In the genomic region with DNA sequence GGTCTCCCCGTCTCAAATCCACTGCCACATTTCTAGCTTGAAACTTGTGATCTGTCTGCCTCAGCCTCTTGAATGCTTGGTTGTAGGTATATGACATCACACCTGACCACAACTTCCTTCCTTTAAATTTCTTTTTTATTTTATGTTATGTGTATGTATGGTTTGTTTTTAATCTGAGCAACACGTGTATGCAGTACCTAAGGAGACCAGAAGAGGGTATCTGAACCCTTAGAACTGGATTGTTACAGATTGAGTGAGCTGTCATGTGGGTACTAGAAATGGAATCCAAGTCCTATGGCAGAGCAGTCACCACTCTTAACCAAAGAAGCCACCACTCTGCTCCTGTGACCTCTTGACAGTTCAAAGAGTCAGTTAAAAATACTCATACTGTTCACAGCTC, we compare ENCODE assay signal across 17 mouse cellular contexts.
DNase-seq lines count a peak whose midpoint lies in the region; ATAC-seq and TF ChIP-seq lines count a peak whose summit lies in the region.
"Had no signal": no experiment of that assay in that cellular context is flagged by ENCODE, and none has a peak within 500 bp of the region (broad histone marks: within the 10 kb centered on the region; RNA-seq: fewer than 3 reads in every experiment).

No protein-coding gene starts in this region.

- POLR2A ChIA-PET in Patski (lab: Charles Lee), result no interaction called here

- H3K27ac ChIP-seq in heart, adult 2 months, result no peak overlapping the region
- H3K27ac ChIP-seq in lung, embryonic 14.5 days (ENCODE audit: low read depth), result no peak overlapping the region
- no peak overlapping the region for H3K27ac ChIP-seq in forebrain, embryonic 13.5 days
- H3K27ac ChIP-seq: limb, embryonic 15.5 days; midbrain, embryonic 15.5 days had no signal

- no peak overlapping the region for H3K9ac ChIP-seq in heart, adult 2 months (ENCODE audit: low read depth, low read length)
- no peak overlapping the region for H3K9ac ChIP-seq in lung, embryonic 14.5 days
- no peak overlapping the region for H3K9ac ChIP-seq in forebrain, embryonic 13.5 days
- H3K9ac ChIP-seq: limb, embryonic 15.5 days; midbrain, embryonic 15.5 days had no signal

- no peak for TF ChIP-seq POLR2A in heart, adult 2 months (IDR thresholded peaks at IDR 0.05; ENCODE audit: insufficient read depth, low read depth, low read length)

- WGBS in heart, adult 2 months, result 70% methylated on average over 2 of the region's 2 CpGs
- 71% methylated on average over 2 of the region's 2 CpGs for WGBS in lung, embryonic 14.5 days
- WGBS in forebrain, embryonic 13.5 days, result 82% methylated on average over 2 of the region's 2 CpGs

- no peaks in the 10 kb centered on the region for H3K4me1 ChIP-seq in heart, adult 2 months (ENCODE audit: control insufficient read depth, insufficient read depth, low read length)
- H3K4me1 ChIP-seq in lung, embryonic 14.5 days (ENCODE audit: insufficient read depth), result no peaks in the 10 kb centered on the region
- H3K4me1 ChIP-seq in forebrain, embryonic 13.5 days, result no peaks in the 10 kb centered on the region
- H3K4me1 ChIP-seq: limb, embryonic 15.5 days; megakaryocyte, embryonic 14.5 days; midbrain, embryonic 15.5 days had no signal

- H3K79me2 ChIP-seq in heart, adult 2 months (replicated peaks; ENCODE audit: control insufficient read depth, insufficient read depth, low read length), result no peaks in the 10 kb centered on the region

- in situ Hi-C loops in Patski (cut with MboI; ENCODE audit: low pct_unique_long_range_greater_than_20kb), result no loop called here

- H3K36me3 ChIP-seq in heart, adult 2 months (ENCODE audit: control insufficient read depth, insufficient read depth, low read length), result no peaks in the 10 kb centered on the region
- H3K36me3 ChIP-seq in lung, embryonic 14.5 days (ENCODE audit: insufficient read depth), result no peaks in the 10 kb centered on the region
- no peaks in the 10 kb centered on the region for H3K36me3 ChIP-seq in forebrain, embryonic 13.5 days (ENCODE audit: poor library complexity, severe bottlenecking)
- H3K36me3 ChIP-seq: limb, embryonic 15.5 days; midbrain, embryonic 15.5 days had no signal

- H3K27me3 ChIP-seq in heart, adult 2 months (ENCODE audit: control insufficient read depth, insufficient read depth, low read length), result no peaks in the 10 kb centered on the region
- H3K27me3 ChIP-seq in lung, embryonic 14.5 days (ENCODE audit: insufficient read depth, low read length), result no peaks in the 10 kb centered on the region
- no peaks in the 10 kb centered on the region for H3K27me3 ChIP-seq in Patski
- no peaks in the 10 kb centered on the region for H3K27me3 ChIP-seq in forebrain, embryonic 13.5 days
- H3K27me3 ChIP-seq: limb, embryonic 15.5 days; megakaryocyte, embryonic 14.5 days; midbrain, embryonic 15.5 days had no signal

- TF ChIP-seq EP300 in heart, adult 2 months (IDR thresholded peaks at IDR 0.05; ENCODE audit: insufficient read depth, low read depth, low read length), result no peak

- CTCF ChIA-PET in Patski (lab: Charles Lee), result no interaction called here

- no peak for ATAC-seq in lung, embryonic 14.5 days (ENCODE audit: insufficient read depth)
- no peak for ATAC-seq in Patski
- no peak for ATAC-seq in forebrain, embryonic 13.5 days
- ATAC-seq: midbrain, embryonic 15.5 days had no signal

- TF ChIP-seq CTCF in heart, adult 2 months (IDR thresholded peaks at IDR 0.05), result no peak
- peak; percentile 27; the same call in 1 of the 2 replicates for TF ChIP-seq CTCF in lung, embryonic 14.5 days (IDR thresholded peaks at IDR 0.05; ENCODE audit: low read depth)
- TF ChIP-seq CTCF in Patski (IDR thresholded peaks at IDR 0.05), result peak; percentile 30

- peak; percentile 4 for DNase-seq in heart, adult 11 months
- DNase-seq in heart, adult 2 months, result no peak
- DNase-seq in lung, embryonic 14.5 days, result no peak
- DNase-seq in lung, postnatal 14 days, result no peak
- DNase-seq in Patski (ENCODE audit: low read depth, low spot score), result no peak
- peak; percentile 4 for DNase-seq in retina, postnatal 1 day
- no peak for DNase-seq in right cerebral cortex, adult 18-20 months
- DNase-seq: adrenal gland, adult 2 months; cerebellum, postnatal 10 days; gastrocnemius, postnatal 14 days; kidney, adult 9 months; right cerebral cortex, postnatal 4 days; thymus, postnatal 14 days had no signal

- H3K4me2 ChIP-seq in lung, embryonic 14.5 days, result no peak overlapping the region
- no peak overlapping the region for H3K4me2 ChIP-seq in forebrain, embryonic 13.5 days
- H3K4me2 ChIP-seq: limb, embryonic 15.5 days; midbrain, embryonic 15.5 days had no signal

- no peak overlapping the region for H3K4me3 ChIP-seq in heart, adult 2 months
- no peak overlapping the region for H3K4me3 ChIP-seq in lung, embryonic 14.5 days (ENCODE audit: low read depth, low read length)
- H3K4me3 ChIP-seq in forebrain, embryonic 13.5 days, result no peak overlapping the region
- H3K4me3 ChIP-seq: limb, embryonic 15.5 days; megakaryocyte, embryonic 14.5 days; midbrain, embryonic 15.5 days had no signal

- no peaks in the 10 kb centered on the region for H3K9me3 ChIP-seq in lung, embryonic 14.5 days (ENCODE audit: low read depth, low read length)
- H3K9me3 ChIP-seq in forebrain, embryonic 13.5 days (replicated peaks), result no peaks in the 10 kb centered on the region
- H3K9me3 ChIP-seq: limb, embryonic 15.5 days; midbrain, embryonic 15.5 days had no signal

- intact Hi-C loops in heart, adult 2 months (cut with DNase I), result no loop called here

Comparison
In these comparisons a context has a peak if more than half of its experiments do, and no peak if none do; other contexts are left out.
1. DNase-seq: peak in heart, adult 11 months (single experiment) and retina, postnatal 1 day (single experiment); none in heart, adult 2 months (0 of 2), lung, embryonic 14.5 days (single experiment), lung, postnatal 14 days (single experiment), Patski (single experiment) and right cerebral cortex, adult 18-20 months (single experiment).